Mouse (Mus musculus) limb, embryonic 15.5 days (tissue): ENCODE results near the gene Kcnmb3. TPM values are rescaled to one million over a fixed set of nuclear protein-coding genes. Genes with fewer than 3 reads are reported as not detected.

Experiments used
- ATAC-seq: fragments of 200-750 bp; cut with Nextera tagmentation; 2 replicates; pipeline ENCODE4 v1.8.0; 2017; ENCODE audit warnings: low read depth, moderate TSS enrichment; ENCODE audit not compliant: insufficient number of reproducible peaks, low FRiP score, low TSS enrichment
- H3K27ac ChIP-seq: fragments of 300-500 bp; sonication (generic); 2 replicates; pipeline ENCODE4 v1.5.1; 2015; ENCODE audit warnings: moderate library complexity, mild to moderate bottlenecking, inconsistent platforms
- H3K27me3 ChIP-seq: fragments of 300-500 bp; sonication (generic); 2 replicates; pipeline ENCODE4 v1.6.1; 2015; ENCODE audit warnings: inconsistent platforms
- H3K36me3 ChIP-seq: fragments of 300-500 bp; sonication (generic); 2 replicates; pipeline ENCODE4 v1.6.1; 2015; ENCODE audit warnings: inconsistent platforms
- H3K4me1 ChIP-seq: fragments of 300-500 bp; sonication (generic); 2 replicates; pipeline ENCODE4 v1.6.1; 2015; ENCODE audit warnings: inconsistent platforms
- H3K4me2 ChIP-seq: fragments of 300-500 bp; sonication (generic); 2 replicates; pipeline ENCODE4 v1.6.1; 2015; ENCODE audit warnings: mild to moderate bottlenecking, inconsistent platforms
- H3K4me3 ChIP-seq: fragments of 300-500 bp; sonication (generic); 2 replicates; pipeline ENCODE4 v1.5.1; 2015; ENCODE audit warnings: mild to moderate bottlenecking, inconsistent platforms
- H3K9ac ChIP-seq: fragments of 300-500 bp; sonication (generic); 2 replicates; pipeline ENCODE4 v1.6.1; 2015; ENCODE audit warnings: inconsistent platforms
- H3K9me3 ChIP-seq: fragments of 300-500 bp; sonication (generic); 2 replicates; pipeline ENCODE4 v1.6.1; 2016; ENCODE audit warnings: inconsistent platforms
- WGBS: fragments of 180-500 bp; shearing (Covaris S2); methylation state at CpG from one replicate; pipeline ENCODE4 v1.1.7; 2015; 5-methylcytosine and 5-hydroxymethylcytosine counted together
- polyA plus RNA-seq: library from polyadenylated mRNA; unstranded; fragments of >200 nt; fragmentation: Nextera tagmentation; extraction: Ambion mirVana; gene quantifications from 2 replicates; pipeline ENCODE4 v1.2.1, GENCODE M21; 2015

Gene Kcnmb3
- polyA plus RNA-seq = not detected in 2 replicates

- H3K4me2 ChIP-seq = no peak within 1 kb of the TSS
- H3K27me3 ChIP-seq = no peaks in the 10 kb centered on the region
- WGBS = 71% methylated on average over 11 of the region's 11 CpGs
- H3K36me3 ChIP-seq = no peaks in the 10 kb centered on the region
- no peak within 1 kb of the TSS for H3K4me3 ChIP-seq
- H3K4me1 ChIP-seq = no peaks in the 10 kb centered on the region
- no peak within 1 kb of the TSS for H3K9ac ChIP-seq
- H3K9me3 ChIP-seq = no peaks in the 10 kb centered on the region
- H3K27ac ChIP-seq = no peak within 1 kb of the TSS
- no peak for ATAC-seq
Measured at GRCm38 (mm10) chr3:32492097-32493090, at the start of gene Kcnmb3. Gene Kcnmb3, minus strand, starts transcription at chr3:32492231.

- no peak overlapping the region for H3K9ac ChIP-seq
- H3K9me3 ChIP-seq = no peaks in the 10 kb centered on the region
- ATAC-seq = no peak
- H3K4me2 ChIP-seq = no peak overlapping the region
- no peaks in the 10 kb centered on the region for H3K4me1 ChIP-seq
- H3K4me3 ChIP-seq = no peak overlapping the region
- WGBS = 93% methylated on average over 5 of the region's 5 CpGs
- H3K36me3 ChIP-seq = peaks cover 60% of the 10 kb centered on the region
- no peak overlapping the region for H3K27ac ChIP-seq
- no peaks in the 10 kb centered on the region for H3K27me3 ChIP-seq
Measured at GRCm38 (mm10) chr3:32538091-32538490, 46.1 kb upstream of the Kcnmb3 start.

- WGBS = 68% methylated on average over 1 of the region's 1 CpGs
- no peak overlapping the region for H3K9ac ChIP-seq
- H3K9me3 ChIP-seq = no peaks in the 10 kb centered on the region
- no peaks in the 10 kb centered on the region for H3K27me3 ChIP-seq
- H3K4me2 ChIP-seq = no peak overlapping the region
- ATAC-seq = no peak
- peaks cover 56% of the 10 kb centered on the region for H3K36me3 ChIP-seq
- H3K4me3 ChIP-seq = no peak overlapping the region
- no peak overlapping the region for H3K27ac ChIP-seq
- no peaks in the 10 kb centered on the region for H3K4me1 ChIP-seq
Measured at GRCm38 (mm10) chr3:32537556-32537955, 45.5 kb upstream of the Kcnmb3 start.

- H3K4me3 ChIP-seq = no peak overlapping the region
- peaks cover 50% of the 10 kb centered on the region for H3K36me3 ChIP-seq
- no peak for ATAC-seq
- H3K27ac ChIP-seq = no peak overlapping the region
- WGBS = 55% methylated on average over 1 of the region's 1 CpGs
- no peaks in the 10 kb centered on the region for H3K4me1 ChIP-seq
- no peak overlapping the region for H3K4me2 ChIP-seq
- H3K9me3 ChIP-seq = no peaks in the 10 kb centered on the region
- no peaks in the 10 kb centered on the region for H3K27me3 ChIP-seq
- no peak overlapping the region for H3K9ac ChIP-seq
Measured at GRCm38 (mm10) chr3:32535692-32536091, 43.7 kb upstream of the Kcnmb3 start.

- H3K4me1 ChIP-seq = no peaks in the 10 kb centered on the region
- 12% methylated on average over 5 of the region's 5 CpGs for WGBS
- no peak for ATAC-seq
- H3K9ac ChIP-seq = peak overlapping the region; percentile 68
- peak overlapping the region; percentile 51 for H3K4me2 ChIP-seq
- H3K9me3 ChIP-seq = no peaks in the 10 kb centered on the region
- peaks cover 14% of the 10 kb centered on the region for H3K36me3 ChIP-seq
- no peak overlapping the region for H3K27ac ChIP-seq
- H3K4me3 ChIP-seq = peak overlapping the region; percentile 84
- H3K27me3 ChIP-seq = no peaks in the 10 kb centered on the region
Measured at GRCm38 (mm10) chr3:32530041-32530440, 38.0 kb upstream of the Kcnmb3 start.

- H3K27me3 ChIP-seq = no peaks in the 10 kb centered on the region
- no peaks in the 10 kb centered on the region for H3K4me1 ChIP-seq
- WGBS = under 1% methylated on average over 45 of the region's 47 CpGs
- H3K27ac ChIP-seq = peak within 1 kb of the TSS; percentile 71
- H3K4me3 ChIP-seq = peak within 1 kb of the TSS; percentile 84
- H3K9me3 ChIP-seq = no peaks in the 10 kb centered on the region
- peaks cover 8% of the 10 kb centered on the region; the same call in 1 of the 2 replicates for H3K36me3 ChIP-seq
- peak; percentile 98 for ATAC-seq
- H3K9ac ChIP-seq = peak within 1 kb of the TSS; percentile 68
- H3K4me2 ChIP-seq = peak within 1 kb of the TSS; percentile 51
Measured at GRCm38 (mm10) chr3:32529303-32529898, 37.4 kb upstream of the Kcnmb3 start, which contains the start of gene Mfn1. Gene Mfn1, plus strand, starts transcription at chr3:32529465.

GRCm38 (mm10) chr3:32527181-32527580 is 35.1 kb upstream of the Kcnmb3 start:
- no peaks in the 10 kb centered on the region for H3K9me3 ChIP-seq
- 86% methylated on average over 4 of the region's 4 CpGs for WGBS
- H3K4me1 ChIP-seq = no peaks in the 10 kb centered on the region
- H3K4me2 ChIP-seq = no peak overlapping the region
- H3K9ac ChIP-seq = no peak overlapping the region
- H3K4me3 ChIP-seq = no peak overlapping the region
- H3K27me3 ChIP-seq = no peaks in the 10 kb centered on the region
- H3K36me3 ChIP-seq = peaks cover 19% of the 10 kb centered on the region
- no peak overlapping the region for H3K27ac ChIP-seq
- no peak for ATAC-seq

GRCm38 (mm10) chr3:32513528-32513927 is 21.5 kb upstream of the Kcnmb3 start:
- H3K4me1 ChIP-seq = peaks cover 13% of the 10 kb centered on the region
- no peaks in the 10 kb centered on the region for H3K9me3 ChIP-seq
- no peak for ATAC-seq
- H3K4me2 ChIP-seq = no peak overlapping the region
- H3K27me3 ChIP-seq = no peaks in the 10 kb centered on the region
- no peak overlapping the region for H3K27ac ChIP-seq
- H3K4me3 ChIP-seq = no peak overlapping the region
- peaks cover 38% of the 10 kb centered on the region for H3K36me3 ChIP-seq
- no peak overlapping the region for H3K9ac ChIP-seq

GRCm38 (mm10) chr3:32512686-32513284 is 20.8 kb upstream of the Kcnmb3 start:
- Histone ChIP-seq H3K4me3 (no peak overlapping the region), H3K4me2 (no peak overlapping the region), H3K36me3 (peaks cover 33% of the 10 kb centered on the region), H3K27me3 (no peaks in the 10 kb centered on the region), H3K4me1 (peaks cover 13% of the 10 kb centered on the region), H3K27ac (no peak overlapping the region), H3K9me3 (no peaks in the 10 kb centered on the region), H3K9ac (no peak overlapping the region)
- no peak for ATAC-seq
- WGBS = 90% methylated on average over 7 of the region's 7 CpGs

GRCm38 (mm10) chr3:32511191-32511550 is 19.1 kb upstream of the Kcnmb3 start:
- ATAC-seq = no peak
- Histone ChIP-seq H3K9ac (peak overlapping the region; percentile 93), H3K27ac (peak overlapping the region; percentile 86; the same call in 1 of the 2 replicates)

GRCm38 (mm10) chr3:32510375-32511190 is 18.6 kb upstream of the Kcnmb3 start:
- peak overlapping the region; percentile 95 for H3K4me3 ChIP-seq
- no peaks in the 10 kb centered on the region for H3K27me3 ChIP-seq
- H3K27ac ChIP-seq = peak overlapping the region; percentile 86
- peak; percentile 92 for ATAC-seq
- WGBS = under 1% methylated on average over 56 of the region's 69 CpGs
- no peaks in the 10 kb centered on the region for H3K9me3 ChIP-seq
- H3K36me3 ChIP-seq = peaks cover 11% of the 10 kb centered on the region; the same call in 1 of the 2 replicates
- H3K9ac ChIP-seq = peak overlapping the region; percentile 93
- H3K4me1 ChIP-seq = peaks cover 13% of the 10 kb centered on the region
- peak overlapping the region; percentile 79 for H3K4me2 ChIP-seq

More at GRCm38 (mm10) chr3:32511191-32511550, 19.1 kb upstream of the Kcnmb3 start:
- Histone ChIP-seq H3K4me2 (peak overlapping the region; percentile 79), H3K4me1 (peaks cover 13% of the 10 kb centered on the region), H3K9me3 (no peaks in the 10 kb centered on the region), H3K27me3 (no peaks in the 10 kb centered on the region), H3K36me3 (peaks cover 17% of the 10 kb centered on the region), H3K4me3 (peak overlapping the region; percentile 95)
- 4% methylated on average over 13 of the region's 13 CpGs for WGBS
